Mouse (Mus musculus): ENCODE results near the gene Gm10644. TPM values are rescaled to one million over a fixed set of nuclear protein-coding genes. Genes with fewer than 3 reads are reported as not detected.

Gm10644 gene
- polyA plus RNA-seq, 1 experiment from 2014 or later: 1.1 TPM

DNA sequence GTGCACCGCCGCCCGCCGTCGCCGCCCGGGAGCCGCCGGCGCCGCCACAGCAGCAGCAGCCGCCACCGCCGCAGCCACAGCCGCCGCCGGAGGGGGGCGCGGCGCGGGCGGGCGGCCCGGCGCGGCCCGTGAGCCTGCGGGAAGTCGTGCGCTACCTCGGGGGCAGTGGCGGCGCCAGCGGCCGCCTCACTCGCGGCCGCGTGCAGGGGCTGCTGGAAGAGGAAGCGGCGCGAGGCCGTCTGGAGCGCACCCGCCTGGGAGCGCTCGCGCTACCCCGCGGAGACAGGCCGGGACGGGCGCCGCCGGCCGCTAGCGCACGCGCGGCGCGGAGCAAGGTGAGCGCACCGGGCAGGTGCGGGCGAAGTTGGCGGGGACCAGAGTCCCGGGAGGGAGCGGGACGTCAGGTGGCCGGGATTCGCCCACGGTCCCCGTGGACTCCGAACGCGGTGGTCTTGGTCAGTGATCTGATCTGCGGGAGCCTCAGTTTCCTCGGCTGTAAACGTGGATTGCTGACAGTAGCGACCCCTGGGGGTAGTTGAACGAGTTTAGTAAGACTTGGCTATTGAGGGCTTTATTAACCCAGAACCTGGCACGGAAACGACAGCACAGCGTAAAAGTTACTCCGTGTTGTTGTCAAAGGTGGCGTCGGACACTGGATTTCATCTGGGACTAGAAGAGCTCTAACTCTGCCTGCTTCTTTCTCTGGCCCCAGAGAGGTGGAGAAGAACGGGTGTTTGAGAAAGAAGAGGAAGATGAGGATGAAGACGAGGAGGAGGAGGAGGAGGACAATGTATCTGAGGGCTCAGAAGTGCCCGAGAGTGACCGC lies 43.4 kb upstream of the Gm10644 start:
- H3K27ac ChIP-seq (ENCODE audit: low read depth, low read length): peak overlapping the region; percentile 74
- peak overlapping the region; percentile 85 for H3K9ac ChIP-seq (replicated peaks; ENCODE audit: low read depth, low read length)
- peak overlapping the region; percentile 75 for H3K4me3 ChIP-seq (ENCODE audit: low read depth, low read length)
- H3K27me3 ChIP-seq (ENCODE audit: control insufficient read depth, insufficient read depth, low read length): 0 out of 2 replicates have a peak, but pooled peaks cover 6% of the 10 kb centered on the region
- peak overlapping the region; percentile 72 for H3K4me2 ChIP-seq (ENCODE audit: low read depth, low read length)
- H3K4me1 ChIP-seq (ENCODE audit: control insufficient read depth, insufficient read depth, low read length): peaks cover 13% of the 10 kb centered on the region
- 1% methylated on average over 54 of the region's 92 CpGs for WGBS
- no peaks in the 10 kb centered on the region for H3K9me3 ChIP-seq (ENCODE audit: control insufficient read depth, low read length)
- peaks cover 10% of the 10 kb centered on the region; the same call in 1 of the 2 replicates for H3K36me3 ChIP-seq (ENCODE audit: control insufficient read depth, insufficient read depth, low read length)
- peak; percentile 12; the same call in 1 of the 2 replicates for ATAC-seq (ENCODE audit: low read depth)

DNA sequence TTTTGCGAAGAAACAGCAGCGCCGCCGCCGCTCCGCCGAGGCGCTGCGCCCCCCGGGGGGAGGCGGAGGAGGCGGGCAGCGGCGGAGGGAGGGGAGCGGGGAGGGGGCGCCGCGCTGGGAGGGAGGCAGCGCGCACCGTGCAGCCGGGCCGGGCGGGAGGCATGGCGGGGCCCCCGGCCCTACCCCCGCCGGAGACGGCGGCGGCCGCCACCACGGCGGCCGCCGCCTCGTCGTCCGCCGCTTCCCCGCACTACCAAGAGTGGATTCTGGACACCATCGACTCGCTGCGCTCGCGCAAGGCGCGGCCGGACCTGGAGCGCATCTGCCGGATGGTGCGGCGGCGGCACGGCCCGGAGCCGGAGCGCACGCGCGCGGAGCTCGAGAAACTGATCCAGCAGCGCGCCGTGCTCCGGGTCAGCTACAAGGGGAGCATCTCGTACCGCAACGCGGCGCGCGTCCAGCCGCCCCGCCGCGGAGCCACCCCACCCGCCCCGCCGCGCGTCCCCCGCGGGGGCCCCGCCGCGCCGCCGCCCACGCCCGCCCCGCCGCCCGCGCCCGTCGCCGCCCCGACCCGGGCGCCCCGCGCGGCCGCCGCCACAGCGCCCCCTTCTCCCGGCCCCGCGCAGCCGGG lies 42.6 kb upstream of the Gm10644 start, which contains the start of gene Samd1:
TSS of gene Samd1 (plus strand) at position 162 of the 631 bp plus-strand sequence.
- peaks cover 13% of the 10 kb centered on the region for H3K4me1 ChIP-seq (ENCODE audit: control insufficient read depth, insufficient read depth, low read length)
- peak within 1 kb of the TSS; percentile 72 for H3K4me2 ChIP-seq (ENCODE audit: low read depth, low read length)
- WGBS: 0% methylated on average over 27 of the region's 112 CpGs
- peaks cover 11% of the 10 kb centered on the region; the same call in 1 of the 2 replicates for H3K36me3 ChIP-seq (ENCODE audit: control insufficient read depth, insufficient read depth, low read length)
- H3K4me3 ChIP-seq (ENCODE audit: low read depth, low read length): peak within 1 kb of the TSS; percentile 75
- peak within 1 kb of the TSS; percentile 85 for H3K9ac ChIP-seq (replicated peaks; ENCODE audit: low read depth, low read length)
- 0 out of 2 replicates have a peak, but pooled peaks cover 6% of the 10 kb centered on the region for H3K27me3 ChIP-seq (ENCODE audit: control insufficient read depth, insufficient read depth, low read length)
- peak within 1 kb of the TSS; percentile 91 for H3K27ac ChIP-seq (ENCODE audit: low read depth, low read length)
- H3K9me3 ChIP-seq (ENCODE audit: control insufficient read depth, low read length): no peaks in the 10 kb centered on the region
- peak; percentile 28; the same call in 1 of the 2 replicates for ATAC-seq (ENCODE audit: low read depth)

DNA sequence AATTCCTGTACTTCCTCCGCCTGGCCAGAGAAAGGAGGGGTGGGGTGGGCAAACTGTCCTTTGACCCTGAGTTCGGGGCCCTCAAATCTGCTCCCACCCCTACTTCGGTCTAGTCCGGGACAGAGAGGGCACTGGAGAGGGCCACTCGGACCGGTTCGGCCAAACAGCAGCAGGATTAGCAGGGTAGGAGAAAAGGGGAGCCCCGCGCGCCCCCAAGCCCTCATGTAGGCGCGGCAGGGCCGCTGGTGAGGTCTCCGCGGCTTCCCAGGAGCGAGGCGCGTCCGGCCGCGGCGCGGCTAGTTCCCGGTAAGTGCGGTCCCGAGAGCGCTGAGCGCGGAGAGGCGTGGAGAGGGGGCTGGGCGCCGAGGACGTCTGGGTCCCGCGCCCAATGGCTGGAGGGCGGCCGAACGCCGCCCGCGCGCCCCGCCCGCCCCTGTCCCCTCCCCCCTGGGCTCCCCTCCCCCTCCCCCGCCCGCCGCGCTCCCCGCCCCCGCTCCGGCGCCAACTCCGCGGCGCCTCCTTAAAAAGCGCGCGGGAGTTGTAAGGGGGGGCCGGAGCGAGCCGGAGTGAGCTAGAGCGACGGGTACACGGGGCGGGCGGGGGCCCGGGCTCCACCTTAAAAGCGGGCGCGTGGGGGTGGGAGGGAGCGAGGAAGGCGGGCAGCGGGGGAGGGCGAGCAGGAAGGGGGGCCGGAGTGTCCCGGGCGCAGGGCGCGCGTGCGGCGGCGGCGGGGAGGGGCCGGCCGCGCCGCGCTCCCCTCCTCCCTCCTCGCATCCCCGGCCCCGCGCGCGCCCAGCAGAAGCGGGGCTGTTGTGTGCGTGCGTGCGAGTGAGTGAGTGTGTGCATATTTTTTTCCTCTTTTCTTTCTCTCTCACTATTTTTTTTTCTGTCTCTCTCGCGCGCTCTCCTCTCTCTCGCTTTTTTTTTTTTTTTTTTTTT lies 41.8 kb upstream of the Gm10644 start:
- 0% methylated on average over 33 of the region's 103 CpGs for WGBS
- Histone ChIP-seq H3K4me3 (ENCODE audit: low read depth, low read length) (peak overlapping the region; percentile 75), H3K4me1 (ENCODE audit: control insufficient read depth, insufficient read depth, low read length) (peaks cover 13% of the 10 kb centered on the region), H3K9ac (replicated peaks; ENCODE audit: low read depth, low read length) (peak overlapping the region; percentile 85), H3K9me3 (ENCODE audit: control insufficient read depth, low read length) (no peaks in the 10 kb centered on the region), H3K27ac (ENCODE audit: low read depth, low read length) (peak overlapping the region; percentile 91), H3K36me3 (ENCODE audit: control insufficient read depth, insufficient read depth, low read length) (peaks cover 14% of the 10 kb centered on the region; the same call in 1 of the 2 replicates), H3K27me3 (ENCODE audit: control insufficient read depth, insufficient read depth, low read length) (0 out of 2 replicates have a peak, but pooled peaks cover 6% of the 10 kb centered on the region), H3K4me2 (ENCODE audit: low read depth, low read length) (peak overlapping the region; percentile 72)
- peak; percentile 72 for ATAC-seq (ENCODE audit: low read depth)

DNA sequence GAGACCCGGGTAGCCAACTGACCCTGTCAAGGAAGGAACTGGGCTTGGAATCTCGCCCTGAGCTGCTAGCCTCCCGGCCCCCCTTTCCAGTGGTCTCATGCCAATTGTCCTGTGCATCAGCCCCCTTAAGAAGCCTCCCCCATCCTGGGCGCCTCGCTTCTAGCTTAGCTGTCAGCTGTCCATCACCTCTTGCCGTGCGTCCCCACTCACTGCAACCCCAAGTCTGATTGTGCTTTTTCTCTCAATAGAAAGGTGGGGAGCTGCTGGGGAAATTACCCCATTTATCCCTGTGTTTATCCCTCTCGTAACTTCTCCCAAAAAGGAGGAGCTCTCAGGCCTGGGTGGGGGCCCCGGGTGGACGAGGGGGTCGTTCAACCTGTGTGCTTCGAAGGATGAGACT lies 41.0 kb upstream of the Gm10644 start:
- H3K4me3 ChIP-seq (ENCODE audit: low read depth, low read length): peak overlapping the region; percentile 75
- 0 out of 2 replicates have a peak, but pooled peaks cover 6% of the 10 kb centered on the region for H3K27me3 ChIP-seq (ENCODE audit: control insufficient read depth, insufficient read depth, low read length)
- H3K27ac ChIP-seq (ENCODE audit: low read depth, low read length): no peak overlapping the region
- ATAC-seq (ENCODE audit: low read depth): no peak
- H3K4me2 ChIP-seq (ENCODE audit: low read depth, low read length): peak overlapping the region; percentile 72
- H3K36me3 ChIP-seq (ENCODE audit: control insufficient read depth, insufficient read depth, low read length): peaks cover 22% of the 10 kb centered on the region
- WGBS: 17% methylated on average over 12 of the region's 12 CpGs
- peaks cover 11% of the 10 kb centered on the region for H3K4me1 ChIP-seq (ENCODE audit: control insufficient read depth, insufficient read depth, low read length)
- no peak overlapping the region for H3K9ac ChIP-seq (replicated peaks; ENCODE audit: low read depth, low read length)
- H3K9me3 ChIP-seq (ENCODE audit: control insufficient read depth, low read length): no peaks in the 10 kb centered on the region

DNA sequence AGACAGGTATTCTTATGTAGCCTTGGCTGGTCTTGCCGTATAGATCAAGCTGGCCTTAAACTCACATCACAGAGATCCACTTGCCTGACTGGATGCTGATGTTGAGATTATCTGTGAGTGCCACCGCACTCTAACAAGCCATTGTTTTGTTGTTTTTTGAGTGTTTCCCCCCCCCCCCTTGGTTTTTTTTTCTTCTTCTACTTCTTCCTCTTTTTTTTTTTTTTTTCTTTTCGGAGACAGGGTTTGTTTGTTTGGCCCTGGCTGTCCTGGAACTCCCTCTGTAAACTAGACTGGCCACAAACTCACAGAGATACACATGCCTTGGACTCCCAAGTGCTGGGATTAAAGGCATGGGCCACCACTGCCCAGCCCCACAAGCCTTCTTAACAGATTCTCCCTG lies 39.0 kb upstream of the Gm10644 start:
- H3K4me2 ChIP-seq (ENCODE audit: low read depth, low read length): no peak overlapping the region
- peaks cover 19% of the 10 kb centered on the region for H3K36me3 ChIP-seq (ENCODE audit: control insufficient read depth, insufficient read depth, low read length)
- H3K27me3 ChIP-seq (ENCODE audit: control insufficient read depth, insufficient read depth, low read length): no peaks in the 10 kb centered on the region
- no peak overlapping the region for H3K9ac ChIP-seq (replicated peaks; ENCODE audit: low read depth, low read length)
- WGBS: 97% methylated on average over 3 of the region's 3 CpGs
- H3K4me3 ChIP-seq (ENCODE audit: low read depth, low read length): no peak overlapping the region
- no peak overlapping the region for H3K27ac ChIP-seq (ENCODE audit: low read depth, low read length)
- peaks cover 4% of the 10 kb centered on the region for H3K4me1 ChIP-seq (ENCODE audit: control insufficient read depth, insufficient read depth, low read length)
- ATAC-seq (ENCODE audit: low read depth): no peak
- H3K9me3 ChIP-seq (ENCODE audit: control insufficient read depth, low read length): no peaks in the 10 kb centered on the region

DNA sequence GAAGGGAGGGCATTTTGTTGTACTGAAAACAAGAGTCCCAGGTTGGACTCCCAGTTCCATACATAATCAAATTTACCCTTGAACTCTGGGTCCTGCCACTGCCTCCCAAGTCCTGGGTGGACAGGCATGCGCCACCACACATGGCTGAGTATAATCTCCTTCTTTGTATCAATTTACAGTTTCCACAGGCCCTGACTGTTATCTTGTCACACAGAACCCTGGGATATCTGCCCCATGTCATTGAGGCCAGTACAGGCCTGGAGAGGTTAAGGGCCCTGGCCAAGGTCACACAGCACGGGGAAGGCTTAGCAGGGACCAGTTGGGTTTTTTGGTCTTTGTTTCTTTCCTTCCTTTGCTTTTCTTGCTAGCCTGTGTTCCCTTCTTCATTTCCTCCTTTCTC lies 37.5 kb upstream of the Gm10644 start:
- WGBS: 95% methylated on average over 2 of the region's 2 CpGs

DNA sequence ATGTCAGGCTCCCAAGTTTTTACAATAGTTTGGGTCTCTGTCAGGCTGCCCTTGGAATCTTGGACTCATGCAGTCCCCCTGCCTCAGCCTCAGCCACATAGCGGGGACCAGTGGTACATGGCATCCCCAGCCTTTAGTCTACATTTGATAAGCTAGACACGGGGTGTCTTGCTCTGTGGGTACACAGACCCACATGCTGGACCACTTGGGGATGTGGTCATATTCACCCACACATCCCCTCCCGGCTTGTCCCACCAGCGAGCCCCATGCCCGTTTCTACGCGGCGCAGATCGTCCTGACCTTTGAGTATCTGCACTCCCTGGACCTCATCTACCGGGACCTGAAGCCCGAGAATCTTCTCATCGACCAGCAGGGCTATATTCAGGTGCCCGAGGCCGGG lies 35.2 kb upstream of the Gm10644 start:
- no peak for ATAC-seq (ENCODE audit: low read depth)
- Histone ChIP-seq H3K36me3 (ENCODE audit: control insufficient read depth, insufficient read depth, low read length) (peaks cover 44% of the 10 kb centered on the region), H3K9ac (replicated peaks; ENCODE audit: low read depth, low read length) (no peak overlapping the region), H3K4me3 (ENCODE audit: low read depth, low read length) (no peak overlapping the region), H3K9me3 (ENCODE audit: control insufficient read depth, low read length) (no peaks in the 10 kb centered on the region), H3K27ac (ENCODE audit: low read depth, low read length) (no peak overlapping the region), H3K4me2 (ENCODE audit: low read depth, low read length) (no peak overlapping the region), H3K27me3 (ENCODE audit: control insufficient read depth, insufficient read depth, low read length) (no peaks in the 10 kb centered on the region), H3K4me1 (ENCODE audit: control insufficient read depth, insufficient read depth, low read length) (no peaks in the 10 kb centered on the region)
- 94% methylated on average over 14 of the region's 14 CpGs for WGBS

More for the DNA sequence above, 37.5 kb upstream of the Gm10644 start:
- Histone ChIP-seq H3K9ac (replicated peaks; ENCODE audit: low read depth, low read length) (no peak overlapping the region), H3K27me3 (ENCODE audit: control insufficient read depth, insufficient read depth, low read length) (no peaks in the 10 kb centered on the region), H3K4me3 (ENCODE audit: low read depth, low read length) (no peak overlapping the region), H3K4me2 (ENCODE audit: low read depth, low read length) (no peak overlapping the region), H3K9me3 (ENCODE audit: control insufficient read depth, low read length) (no peaks in the 10 kb centered on the region), H3K4me1 (ENCODE audit: control insufficient read depth, insufficient read depth, low read length) (no peaks in the 10 kb centered on the region), H3K27ac (ENCODE audit: low read depth, low read length) (no peak overlapping the region), H3K36me3 (ENCODE audit: control insufficient read depth, insufficient read depth, low read length) (peaks cover 31% of the 10 kb centered on the region)
- no peak for ATAC-seq (ENCODE audit: low read depth)

DNA sequence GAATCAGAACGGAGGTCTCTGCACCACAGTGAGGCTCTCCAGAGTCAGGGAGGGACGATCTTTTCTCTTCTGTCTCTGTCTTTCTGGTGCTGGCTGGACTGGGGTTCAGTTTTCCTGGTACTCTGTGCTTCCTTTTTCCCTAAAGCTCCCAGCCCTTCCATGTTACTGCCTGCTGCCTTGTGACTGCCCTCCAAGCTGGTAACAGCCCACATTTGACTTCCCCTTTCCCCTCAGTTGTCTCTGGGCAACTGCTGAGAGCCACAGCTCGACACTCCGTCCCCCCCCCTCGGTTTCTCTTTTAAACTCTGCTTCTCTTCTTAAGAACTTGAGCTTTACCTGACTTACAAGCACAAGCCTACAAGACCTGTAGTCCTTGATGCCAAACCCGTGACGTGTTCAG lies 34.2 kb upstream of the Gm10644 start:
- Histone ChIP-seq H3K4me3 (ENCODE audit: low read depth, low read length) (no peak overlapping the region), H3K27ac (ENCODE audit: low read depth, low read length) (no peak overlapping the region), H3K9me3 (ENCODE audit: control insufficient read depth, low read length) (no peaks in the 10 kb centered on the region), H3K36me3 (ENCODE audit: control insufficient read depth, insufficient read depth, low read length) (peaks cover 52% of the 10 kb centered on the region), H3K4me1 (ENCODE audit: control insufficient read depth, insufficient read depth, low read length) (no peaks in the 10 kb centered on the region), H3K9ac (replicated peaks; ENCODE audit: low read depth, low read length) (no peak overlapping the region), H3K4me2 (ENCODE audit: low read depth, low read length) (no peak overlapping the region), H3K27me3 (ENCODE audit: control insufficient read depth, insufficient read depth, low read length) (no peaks in the 10 kb centered on the region)
- WGBS: 90% methylated on average over 7 of the region's 7 CpGs
- no peak for ATAC-seq (ENCODE audit: low read depth)

Data from neural tube, embryonic 14.5 days (tissue).